Mouse (Mus musculus): ENCODE results near the gene Cdk5rap3. TPM values are rescaled to one million over a fixed set of nuclear protein-coding genes. Genes with fewer than 3 reads are reported as not detected.

The Cdk5rap3 gene
- total and polyA plus RNA-seq, 2 experiments from 2014 or later, result 56.5 to 77.1 TPM

GRCm38 (mm10) chr11:96879359-96879758 is 36.9 kb downstream of the Cdk5rap3 start:
- no peak for TF ChIP-seq CTCF (IDR thresholded peaks at IDR 0.05; ENCODE audit: low read depth)
- H3K4me2 ChIP-seq (ENCODE audit: low read depth, low read length), result no peak overlapping the region
- H3K27me3 ChIP-seq (ENCODE audit: insufficient read depth, low read length), result no peaks in the 10 kb centered on the region
- 5% methylated on average over 7 of the region's 7 CpGs for WGBS
- no peak overlapping the region for H3K9ac ChIP-seq (replicated peaks; ENCODE audit: low read length)
- H3K36me3 ChIP-seq (ENCODE audit: insufficient read depth, low read length), result no peaks in the 10 kb centered on the region
- DNase-seq (ENCODE audit: low spot score) (no peak), ATAC-seq (no peak)
- peaks cover 19% of the 10 kb centered on the region for H3K4me1 ChIP-seq (ENCODE audit: insufficient read depth, low read length)
- H3K9me3 ChIP-seq (ENCODE audit: low read length), result no peaks in the 10 kb centered on the region
- H3K4me3 ChIP-seq (ENCODE audit: low read length), result no peak overlapping the region
- H3K27ac ChIP-seq, result no peak overlapping the region

GRCm38 (mm10) chr11:96878715-96879114 is 37.6 kb downstream of the Cdk5rap3 start:
- Histone ChIP-seq H3K27me3 (ENCODE audit: insufficient read depth, low read length) (no peaks in the 10 kb centered on the region), H3K36me3 (ENCODE audit: insufficient read depth, low read length) (no peaks in the 10 kb centered on the region), H3K4me3 (ENCODE audit: low read length) (no peak overlapping the region), H3K9me3 (ENCODE audit: low read length) (no peaks in the 10 kb centered on the region), H3K27ac (no peak overlapping the region), H3K4me1 (ENCODE audit: insufficient read depth, low read length) (peaks cover 25% of the 10 kb centered on the region), H3K4me2 (ENCODE audit: low read depth, low read length) (no peak overlapping the region), H3K9ac (replicated peaks; ENCODE audit: low read length) (no peak overlapping the region)
- no peak for TF ChIP-seq CTCF (IDR thresholded peaks at IDR 0.05; ENCODE audit: low read depth)
- WGBS, result 21% methylated on average over 3 of the region's 3 CpGs
- no peak for DNase-seq (ENCODE audit: low spot score)
- no peak for ATAC-seq

GRCm38 (mm10) chr11:96877071-96877470 is 39.2 kb downstream of the Cdk5rap3 start:
- Histone ChIP-seq H3K27me3 (ENCODE audit: insufficient read depth, low read length) (no peaks in the 10 kb centered on the region), H3K4me2 (ENCODE audit: low read depth, low read length) (peak overlapping the region; percentile 49; the same call in 1 of the 2 replicates), H3K9ac (replicated peaks; ENCODE audit: low read length) (peak overlapping the region; percentile 51; the same call in 1 of the 2 replicates), H3K36me3 (ENCODE audit: insufficient read depth, low read length) (no peaks in the 10 kb centered on the region), H3K9me3 (ENCODE audit: low read length) (no peaks in the 10 kb centered on the region), H3K27ac (peak overlapping the region; percentile 95), H3K4me1 (ENCODE audit: insufficient read depth, low read length) (peaks cover 38% of the 10 kb centered on the region), H3K4me3 (ENCODE audit: low read length) (no peak overlapping the region)
- ATAC-seq (no peak), DNase-seq (ENCODE audit: low spot score) (no peak)
- TF ChIP-seq CTCF (IDR thresholded peaks at IDR 0.05; ENCODE audit: low read depth), result no peak
- 34% methylated on average over 4 of the region's 4 CpGs for WGBS

- H3K36me3 ChIP-seq (ENCODE audit: insufficient read depth, low read length), result no peaks in the 10 kb centered on the region
- 8% methylated on average over 13 of the region's 13 CpGs for WGBS
- ATAC-seq, result peak; percentile 59
- peak; percentile 71 for DNase-seq (ENCODE audit: low spot score)
- peak overlapping the region; percentile 51 for H3K9ac ChIP-seq (replicated peaks; ENCODE audit: low read length)
- no peak for TF ChIP-seq CTCF (IDR thresholded peaks at IDR 0.05; ENCODE audit: low read depth)
- H3K4me2 ChIP-seq (ENCODE audit: low read depth, low read length), result peak overlapping the region; percentile 49
- no peaks in the 10 kb centered on the region for H3K9me3 ChIP-seq (ENCODE audit: low read length)
- H3K4me1 ChIP-seq (ENCODE audit: insufficient read depth, low read length), result peaks cover 38% of the 10 kb centered on the region
- peak overlapping the region; percentile 95 for H3K27ac ChIP-seq
- peak overlapping the region; percentile 22; the same call in 1 of the 2 replicates for H3K4me3 ChIP-seq (ENCODE audit: low read length)
- no peaks in the 10 kb centered on the region for H3K27me3 ChIP-seq (ENCODE audit: insufficient read depth, low read length)
Observed at GRCm38 (mm10) chr11:96876300-96877040, 39.8 kb downstream of the Cdk5rap3 start.

- no peaks in the 10 kb centered on the region for H3K9me3 ChIP-seq (ENCODE audit: low read length)
- no peak for TF ChIP-seq CTCF (IDR thresholded peaks at IDR 0.05; ENCODE audit: low read depth)
- H3K27ac ChIP-seq, result peak overlapping the region; percentile 95
- under 1% methylated on average over 33 of the region's 35 CpGs for WGBS
- H3K27me3 ChIP-seq (ENCODE audit: insufficient read depth, low read length), result no peaks in the 10 kb centered on the region
- peak overlapping the region; percentile 22 for H3K4me3 ChIP-seq (ENCODE audit: low read length)
- H3K36me3 ChIP-seq (ENCODE audit: insufficient read depth, low read length), result no peaks in the 10 kb centered on the region
- peak overlapping the region; percentile 51; the same call in 1 of the 2 replicates for H3K9ac ChIP-seq (replicated peaks; ENCODE audit: low read length)
- ATAC-seq (peak; percentile 87), DNase-seq (ENCODE audit: low spot score) (peak; percentile 95)
- H3K4me2 ChIP-seq (ENCODE audit: low read depth, low read length), result peak overlapping the region; percentile 49
- H3K4me1 ChIP-seq (ENCODE audit: insufficient read depth, low read length), result peaks cover 38% of the 10 kb centered on the region
Observed at GRCm38 (mm10) chr11:96875745-96876144, 40.6 kb downstream of the Cdk5rap3 start.

GRCm38 (mm10) chr11:96875270-96875669 is 41.0 kb downstream of the Cdk5rap3 start:
- no peak for ATAC-seq
- Histone ChIP-seq H3K4me3 (ENCODE audit: low read length) (peak overlapping the region; percentile 22), H3K4me2 (ENCODE audit: low read depth, low read length) (peak overlapping the region; percentile 49), H3K27me3 (ENCODE audit: insufficient read depth, low read length) (no peaks in the 10 kb centered on the region), H3K27ac (peak overlapping the region; percentile 95), H3K36me3 (ENCODE audit: insufficient read depth, low read length) (no peaks in the 10 kb centered on the region), H3K9ac (replicated peaks; ENCODE audit: low read length) (peak overlapping the region; percentile 51; the same call in 1 of the 2 replicates), H3K4me1 (ENCODE audit: insufficient read depth, low read length) (peaks cover 38% of the 10 kb centered on the region), H3K9me3 (ENCODE audit: low read length) (no peaks in the 10 kb centered on the region)
- DNase-seq (ENCODE audit: low spot score), result no peak
- TF ChIP-seq CTCF (IDR thresholded peaks at IDR 0.05; ENCODE audit: low read depth), result no peak
- WGBS, result 18% methylated on average over 4 of the region's 4 CpGs

Measured in hindbrain, postnatal 0 days (tissue).